Mouse (Mus musculus): Measurements from ENCODE around the gene Acrbp.
"Not testable (repeated sequence)": the region's sequence is repeated elsewhere in the genome, so short reads cannot be mapped to it uniquely, and the experiment has no call there.

- TF ChIP-seq POLR2A (IDR thresholded peaks at IDR 0.05; ENCODE audit: insufficient read length, low read depth); USF1 (IDR thresholded peaks at IDR 0.05; ENCODE audit: low read depth); TCF3 (IDR thresholded peaks at IDR 0.05; ENCODE audit: insufficient read length, low read depth): not testable (repeated sequence)
These were observed 19.0 kb upstream of the Acrbp start for GRCm38 (mm10) chr6:125030532-125030931.

All from myocyte (in vitro differentiated cells).